Mouse (Mus musculus): Measurements from ENCODE around the gene Isg20l2. TPM values are rescaled to one million over a fixed set of nuclear protein-coding genes. Genes with fewer than 3 reads are reported as not detected.

Isg20l2 gene
- polyA plus RNA-seq, 1 experiment from 2014 or later, result 51.0 TPM

- Histone ChIP-seq H3K36me3 (peaks cover 65% of the 10 kb centered on the region), H3K9me3 (no peaks in the 10 kb centered on the region), H3K4me3 (replicated peaks) (no peak overlapping the region), H3K4me2 (replicated peaks) (no peak overlapping the region), H3K27ac (no peak overlapping the region), H3K4me1 (replicated peaks) (peaks cover 18% of the 10 kb centered on the region), H3K27me3 (no peaks in the 10 kb centered on the region), H3K9ac (replicated peaks) (no peak overlapping the region)
- ATAC-seq, result no peak
- WGBS, result 56% methylated on average over 5 of the region's 5 CpGs
These were observed 10.5 kb downstream of the Isg20l2 start for GRCm38 (mm10) chr3:87940611-87941010.

DNA sequence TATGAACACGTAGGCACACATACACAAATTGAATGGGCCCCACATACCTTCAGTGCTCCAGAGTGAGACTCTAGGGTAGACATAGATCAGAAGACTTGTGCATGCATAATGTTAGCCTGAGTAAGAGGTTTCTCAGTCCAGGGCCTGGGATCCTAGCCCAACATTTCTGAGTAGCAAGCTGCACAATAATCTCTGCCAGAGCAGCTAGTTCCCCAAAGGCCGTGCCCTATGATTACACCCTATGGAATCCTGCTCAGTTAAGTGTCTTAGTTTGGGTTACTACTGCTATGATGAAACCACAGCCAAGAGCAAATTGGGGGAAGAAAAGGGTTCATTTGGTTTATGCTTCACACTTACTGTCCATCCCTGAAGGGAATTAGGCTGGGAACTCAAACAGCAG is 12.4 kb downstream of the Isg20l2 start:
- Histone ChIP-seq H3K27ac (no peak overlapping the region), H3K9me3 (no peaks in the 10 kb centered on the region), H3K4me1 (replicated peaks) (peaks cover 29% of the 10 kb centered on the region), H3K9ac (replicated peaks) (no peak overlapping the region), H3K4me2 (replicated peaks) (no peak overlapping the region), H3K27me3 (no peaks in the 10 kb centered on the region), H3K4me3 (replicated peaks) (no peak overlapping the region), H3K36me3 (peaks cover 50% of the 10 kb centered on the region)
- 91% methylated on average over 2 of the region's 2 CpGs for WGBS
- ATAC-seq, result no peak

DNA sequence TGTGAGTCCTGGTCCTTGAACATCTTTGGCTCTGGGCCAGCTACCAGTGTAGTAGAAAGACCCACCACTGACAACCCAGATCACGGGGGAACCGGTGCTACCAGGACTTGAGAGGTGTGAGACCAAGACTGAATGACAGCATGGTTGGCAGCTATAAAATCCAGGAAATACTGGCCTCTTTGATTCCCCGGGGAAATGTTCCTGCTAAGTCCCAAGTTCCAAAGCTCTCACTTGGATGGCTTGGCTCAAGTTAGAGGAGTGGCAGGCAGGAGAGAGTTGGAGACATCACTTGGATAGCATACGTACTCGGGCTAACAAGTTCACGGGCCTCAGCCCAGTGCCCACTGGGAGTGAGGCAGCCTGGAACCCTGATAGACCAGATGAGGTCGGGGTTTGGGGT is 13.5 kb downstream of the Isg20l2 start:
- no peak overlapping the region for H3K27ac ChIP-seq
- no peaks in the 10 kb centered on the region for H3K9me3 ChIP-seq
- H3K4me2 ChIP-seq (replicated peaks), result no peak overlapping the region
- no peak overlapping the region for H3K9ac ChIP-seq (replicated peaks)
- WGBS, result 84% methylated on average over 7 of the region's 7 CpGs
- H3K4me1 ChIP-seq (replicated peaks), result peaks cover 40% of the 10 kb centered on the region
- H3K36me3 ChIP-seq, result peaks cover 40% of the 10 kb centered on the region
- no peak for ATAC-seq
- no peaks in the 10 kb centered on the region for H3K27me3 ChIP-seq
- no peak overlapping the region for H3K4me3 ChIP-seq (replicated peaks)

GRCm38 (mm10) chr3:87944838-87945600 is 14.9 kb downstream of the Isg20l2 start:
- no peaks in the 10 kb centered on the region for H3K9me3 ChIP-seq
- H3K36me3 ChIP-seq, result peaks cover 25% of the 10 kb centered on the region
- no peak overlapping the region for H3K4me2 ChIP-seq (replicated peaks)
- peak; percentile 51 for ATAC-seq
- 11% methylated on average over 4 of the region's 4 CpGs for WGBS
- peak overlapping the region; percentile 33; the same call in 1 of the 2 replicates for H3K9ac ChIP-seq (replicated peaks)
- no peaks in the 10 kb centered on the region for H3K27me3 ChIP-seq
- H3K27ac ChIP-seq, result peak overlapping the region; percentile 69
- peaks cover 55% of the 10 kb centered on the region for H3K4me1 ChIP-seq (replicated peaks)
- no peak overlapping the region for H3K4me3 ChIP-seq (replicated peaks)

- 7% methylated on average over 12 of the region's 12 CpGs for WGBS
- peaks cover 18% of the 10 kb centered on the region for H3K36me3 ChIP-seq
- H3K4me3 ChIP-seq (replicated peaks), result no peak overlapping the region
- H3K27ac ChIP-seq, result peak overlapping the region; percentile 69
- ATAC-seq, result peak; percentile 52
- no peaks in the 10 kb centered on the region for H3K27me3 ChIP-seq
- H3K4me1 ChIP-seq (replicated peaks), result peaks cover 62% of the 10 kb centered on the region
- no peak overlapping the region; the same call in 1 of the 2 replicates for H3K4me2 ChIP-seq (replicated peaks)
- H3K9me3 ChIP-seq, result no peaks in the 10 kb centered on the region
- H3K9ac ChIP-seq (replicated peaks), result peak overlapping the region; percentile 45; the same call in 1 of the 2 replicates
These were observed 15.8 kb downstream of the Isg20l2 start for GRCm38 (mm10) chr3:87945781-87946540.

DNA sequence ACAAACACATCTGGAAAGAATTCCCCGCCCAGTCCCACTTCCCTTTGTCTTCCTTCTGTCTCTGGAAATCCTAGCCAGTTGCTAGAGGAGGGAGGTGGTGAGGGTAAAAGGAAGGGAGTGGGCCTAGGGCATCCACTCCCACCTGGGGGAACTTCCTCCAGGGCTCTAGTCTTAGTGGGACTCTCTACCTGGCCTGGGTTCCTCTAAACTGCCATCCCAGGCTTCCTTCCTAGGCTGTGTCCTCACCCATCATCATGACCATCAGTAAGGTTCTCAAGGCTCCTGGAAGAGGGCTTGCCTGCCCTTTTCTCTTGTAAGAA is 16.4 kb downstream of the Isg20l2 start:
- Histone ChIP-seq H3K4me2 (replicated peaks) (no peak overlapping the region), H3K9ac (replicated peaks) (no peak overlapping the region), H3K27ac (peak overlapping the region; percentile 69), H3K9me3 (no peaks in the 10 kb centered on the region), H3K4me3 (replicated peaks) (no peak overlapping the region), H3K36me3 (peaks cover 12% of the 10 kb centered on the region), H3K4me1 (replicated peaks) (peaks cover 68% of the 10 kb centered on the region), H3K27me3 (no peaks in the 10 kb centered on the region)
- 15% methylated on average over 1 of the region's 1 CpGs for WGBS
- ATAC-seq, result peak; percentile 1; the same call in 1 of the 2 replicates

- peak overlapping the region; percentile 64 for H3K9ac ChIP-seq (replicated peaks)
- peak overlapping the region; percentile 29 for H3K4me3 ChIP-seq (replicated peaks)
- H3K27me3 ChIP-seq, result no peaks in the 10 kb centered on the region
- peaks cover 75% of the 10 kb centered on the region for H3K4me1 ChIP-seq (replicated peaks)
- WGBS, result 4% methylated on average over 26 of the region's 26 CpGs
- no peak for ATAC-seq
- peak overlapping the region; percentile 69 for H3K27ac ChIP-seq
- peak overlapping the region; percentile 62 for H3K4me2 ChIP-seq (replicated peaks)
- H3K36me3 ChIP-seq, result peaks cover 5% of the 10 kb centered on the region
- no peaks in the 10 kb centered on the region for H3K9me3 ChIP-seq
These were observed 17.1 kb downstream of the Isg20l2 start for GRCm38 (mm10) chr3:87947056-87947810.

- no peak for ATAC-seq
- H3K9ac ChIP-seq (replicated peaks), result peak overlapping the region; percentile 64
- 0 out of 2 replicates have a peak overlapping the region, but pooled peaks have one; percentile 69 for H3K27ac ChIP-seq
- peak overlapping the region; percentile 29 for H3K4me3 ChIP-seq (replicated peaks)
- H3K36me3 ChIP-seq, result no peaks in the 10 kb centered on the region
- no peaks in the 10 kb centered on the region for H3K9me3 ChIP-seq
- WGBS, result under 1% methylated on average over 17 of the region's 17 CpGs
- peaks cover 81% of the 10 kb centered on the region for H3K4me1 ChIP-seq (replicated peaks)
- H3K27me3 ChIP-seq, result no peaks in the 10 kb centered on the region
- H3K4me2 ChIP-seq (replicated peaks), result peak overlapping the region; percentile 62
These were observed 17.7 kb downstream of the Isg20l2 start for GRCm38 (mm10) chr3:87947811-87948199.

DNA sequence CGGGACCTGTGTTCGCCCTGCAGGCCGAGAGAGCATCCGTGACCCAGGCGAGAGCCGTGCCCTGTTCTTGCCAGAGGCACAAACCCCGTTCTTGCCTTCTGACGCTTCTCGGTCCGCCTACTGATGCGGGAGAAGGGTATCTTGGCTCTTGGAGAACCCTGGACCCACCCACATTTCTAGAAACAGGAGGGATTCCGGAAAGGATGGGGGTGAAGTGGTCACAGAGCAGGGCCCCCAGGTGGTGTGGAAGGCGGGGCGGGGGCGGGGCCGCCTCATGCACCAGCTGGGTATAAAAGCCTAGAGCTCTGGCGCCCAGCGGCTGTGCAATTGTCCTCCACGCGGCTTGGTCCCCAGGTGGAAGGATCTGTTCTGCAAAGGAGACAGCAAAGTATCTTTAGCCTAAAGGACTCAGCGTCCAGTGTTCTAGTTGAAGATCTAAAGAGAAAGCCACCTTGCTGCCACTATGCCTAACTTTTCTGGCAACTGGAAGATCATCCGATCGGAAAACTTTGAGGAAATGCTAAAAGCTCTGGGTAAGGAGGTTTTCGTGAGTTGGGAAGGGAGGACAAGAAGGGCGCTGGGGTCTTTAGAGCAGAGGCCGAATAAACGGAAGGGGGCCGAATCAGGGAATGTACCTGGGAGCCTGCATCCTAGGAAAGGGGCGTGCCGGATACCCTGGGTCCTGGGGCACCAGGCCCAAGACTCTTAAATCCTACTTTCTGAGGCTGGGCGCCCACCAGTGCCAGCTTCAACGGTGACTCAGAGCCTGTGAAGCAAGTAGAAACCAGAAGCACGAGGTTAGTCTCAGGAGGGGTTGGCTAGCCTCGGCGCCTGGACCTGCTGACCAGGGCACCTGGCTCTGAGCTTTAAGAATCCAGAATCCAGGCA is 18.5 kb downstream of the Isg20l2 start, which contains the start of gene Crabp2:
Gene Crabp2 (plus strand): TSS at position 289 of the 888 bp plus-strand sequence.
- Histone ChIP-seq H3K27ac (peak within 1 kb of the TSS; percentile 69), H3K27me3 (no peaks in the 10 kb centered on the region), H3K9ac (replicated peaks) (peak within 1 kb of the TSS; percentile 64), H3K4me2 (replicated peaks) (peak within 1 kb of the TSS; percentile 62), H3K36me3 (no peaks in the 10 kb centered on the region), H3K4me1 (replicated peaks) (peaks cover 87% of the 10 kb centered on the region), H3K9me3 (no peaks in the 10 kb centered on the region), H3K4me3 (replicated peaks) (peak within 1 kb of the TSS; percentile 29)
- 1% methylated on average over 35 of the region's 35 CpGs for WGBS
- 0 out of 2 replicates have a peak, but pooled peaks have one; percentile 5 for ATAC-seq

GRCm38 (mm10) chr3:87949266-87949954 is 19.3 kb downstream of the Isg20l2 start:
- no peak for ATAC-seq
- peak overlapping the region; percentile 29 for H3K4me3 ChIP-seq (replicated peaks)
- 6% methylated on average over 16 of the region's 16 CpGs for WGBS
- H3K4me2 ChIP-seq (replicated peaks), result peak overlapping the region; percentile 62
- no peaks in the 10 kb centered on the region for H3K27me3 ChIP-seq
- no peaks in the 10 kb centered on the region for H3K9me3 ChIP-seq
- peaks cover 87% of the 10 kb centered on the region for H3K4me1 ChIP-seq (replicated peaks)
- peak overlapping the region; percentile 64 for H3K9ac ChIP-seq (replicated peaks)
- H3K27ac ChIP-seq, result peak overlapping the region; percentile 59
- H3K36me3 ChIP-seq, result no peaks in the 10 kb centered on the region

Data from midbrain, embryonic 13.5 days (tissue).